In the genomic region with DNA sequence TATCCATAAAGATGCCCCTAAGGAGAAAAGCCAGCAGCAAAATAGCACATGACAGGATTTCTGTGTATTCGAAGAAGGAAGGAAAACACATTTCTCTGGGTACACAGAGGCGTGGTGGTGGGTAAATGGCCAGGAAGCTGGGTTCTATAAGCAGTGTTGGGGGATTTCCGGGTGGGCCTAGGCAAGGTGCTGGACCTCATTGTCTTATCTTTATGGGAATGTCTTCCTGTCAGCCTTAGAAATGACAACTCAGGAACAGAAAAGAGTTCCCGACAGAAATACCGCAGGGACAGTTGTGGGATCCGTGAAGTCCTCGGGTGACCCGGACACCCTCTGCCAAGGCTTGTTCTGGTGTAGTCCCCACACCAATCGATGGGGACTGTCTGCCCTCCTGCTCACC, we compare ENCODE assay signal across 26 mouse cellular contexts. TPM values are rescaled to one million over a fixed set of nuclear protein-coding genes. Genes with fewer than 3 reads are reported as not detected.
A peak's percentile ranks its signal among the peaks of the same experiment; 100 is the strongest.
DNase-seq lines count a peak whose midpoint lies in the region; ATAC-seq and TF ChIP-seq lines count a peak whose summit lies in the region.
"Had no signal": no experiment of that assay in that cellular context is flagged by ENCODE, and none has a peak within 500 bp of the region (broad histone marks: within the 10 kb centered on the region; RNA-seq: fewer than 3 reads in every experiment).

No protein-coding gene starts in this region.

- 85% methylated on average over 9 of the region's 9 CpGs for WGBS in heart, embryonic 11.5 days (ENCODE audit: insufficient replicate concordance)
- WGBS in liver, postnatal 0 days (ENCODE audit: insufficient replicate concordance): 82% methylated on average over 9 of the region's 9 CpGs

- ATAC-seq in heart, embryonic 11.5 days (replicated peaks; ENCODE audit: insufficient number of reproducible peaks, low FRiP score, low TSS enrichment): no peak
- no peak for ATAC-seq in liver, postnatal 0 days
- ATAC-seq: activated CD4-positive, CD25-positive, alpha-beta regulatory T cell, adult 4 months; forebrain, embryonic 15.5 days had no signal

- no peak overlapping the region for H3K4me2 ChIP-seq in heart, embryonic 11.5 days
- no peak overlapping the region for H3K4me2 ChIP-seq in liver, postnatal 0 days (ENCODE audit: low read depth, low read length)
- H3K4me2 ChIP-seq: embryonic facial prominence, embryonic 13.5 days; forebrain, embryonic 12.5 days; forebrain, embryonic 15.5 days; heart, embryonic 13.5 days; hindbrain, embryonic 12.5 days; hindbrain, embryonic 15.5 days had no signal

- H3K36me3 ChIP-seq in heart, embryonic 11.5 days (ENCODE audit: control insufficient read depth, insufficient read depth, low read length): peaks cover 39% of the 10 kb centered on the region
- peaks cover 83% of the 10 kb centered on the region for H3K36me3 ChIP-seq in liver, postnatal 0 days (replicated peaks; ENCODE audit: insufficient read depth, low read length)

- H3K4me1 ChIP-seq in heart, embryonic 11.5 days (ENCODE audit: control insufficient read depth, insufficient read depth, low read length): no peaks in the 10 kb centered on the region
- no peaks in the 10 kb centered on the region for H3K4me1 ChIP-seq in brown adipose tissue, adult 24 weeks (ENCODE audit: control insufficient read depth, insufficient read depth, insufficient read length, low read length)
- H3K4me1 ChIP-seq in liver, postnatal 0 days (ENCODE audit: insufficient read depth): no peaks in the 10 kb centered on the region
- H3K4me1 ChIP-seq: embryonic facial prominence, embryonic 13.5 days; forebrain, embryonic 12.5 days; forebrain, embryonic 15.5 days; heart, embryonic 13.5 days; hindbrain, embryonic 12.5 days; hindbrain, embryonic 15.5 days had no signal

- H3K27me3 ChIP-seq in heart, embryonic 11.5 days (ENCODE audit: control insufficient read depth, insufficient read depth, low read length): no peaks in the 10 kb centered on the region
- H3K27me3 ChIP-seq in liver, postnatal 0 days (ENCODE audit: insufficient read depth, low read length): no peaks in the 10 kb centered on the region
- H3K27me3 ChIP-seq: embryonic facial prominence, embryonic 13.5 days; forebrain, embryonic 12.5 days; forebrain, embryonic 15.5 days; heart, embryonic 13.5 days; hindbrain, embryonic 12.5 days; hindbrain, embryonic 15.5 days had no signal

- H3K27ac ChIP-seq in heart, embryonic 11.5 days (ENCODE audit: low read depth, low read length): no peak overlapping the region
- 0 out of 2 replicates have a peak overlapping the region, but pooled peaks have one; percentile 28 for H3K27ac ChIP-seq in brown adipose tissue, adult 24 weeks (replicated peaks; ENCODE audit: low read depth, low read length)
- H3K27ac ChIP-seq in liver, postnatal 0 days (ENCODE audit: low read depth): no peak overlapping the region
- H3K27ac ChIP-seq: embryonic facial prominence, embryonic 10.5 days; embryonic facial prominence, embryonic 13.5 days; forebrain, embryonic 12.5 days; forebrain, embryonic 15.5 days; heart, embryonic 13.5 days; hindbrain, embryonic 12.5 days; hindbrain, embryonic 15.5 days had no signal

- H3K9me3 ChIP-seq in heart, embryonic 11.5 days (replicated peaks; ENCODE audit: control insufficient read depth, low read length): peaks cover 5% of the 10 kb centered on the region; the same call in 1 of the 2 replicates
- H3K9me3 ChIP-seq in liver, postnatal 0 days (ENCODE audit: low read length): peaks cover 3% of the 10 kb centered on the region; the same call in 1 of the 2 replicates
- H3K9me3 ChIP-seq: forebrain, embryonic 12.5 days; forebrain, embryonic 15.5 days; hindbrain, embryonic 15.5 days had no signal

- no peak for TF ChIP-seq EP300 in liver, postnatal 0 days (IDR thresholded peaks at IDR 0.05; ENCODE audit: low read depth)

- peak; percentile 94 for DNase-seq in heart, adult 11 months
- peak; percentile 34 for DNase-seq in kidney, postnatal 14 days
- no peak for DNase-seq in kidney, adult 11 months
- peak; percentile 22 for DNase-seq in lung, postnatal 14 days
- DNase-seq in adrenal gland, postnatal 25 days: no peak
- DNase-seq in liver, postnatal 0 days: no peak
- DNase-seq: adrenal gland, adult 8-10 months; adrenal gland, postnatal 36 days; cerebellum, adult 11 months; cerebellum, adult 2 months; cerebellum, postnatal 10 days; cerebellum, postnatal 36 days; embryo, embryonic 11 days; gastrocnemius, postnatal 10 days; gastrocnemius, postnatal 36 days had no signal

- no peak overlapping the region for H3K4me3 ChIP-seq in heart, embryonic 11.5 days (ENCODE audit: low read depth, low read length)
- no peak overlapping the region for H3K4me3 ChIP-seq in brown adipose tissue, adult 24 weeks (ENCODE audit: insufficient read depth, low read depth, low read length)
- H3K4me3 ChIP-seq in liver, postnatal 0 days (ENCODE audit: low read depth, low read length): no peak overlapping the region
- H3K4me3 ChIP-seq: embryonic facial prominence, embryonic 10.5 days; embryonic facial prominence, embryonic 13.5 days; erythroblast, embryonic 14.5 days; forebrain, embryonic 12.5 days; forebrain, embryonic 15.5 days; heart, embryonic 13.5 days; hindbrain, embryonic 12.5 days; hindbrain, embryonic 15.5 days had no signal

- H3K9ac ChIP-seq in heart, embryonic 11.5 days (ENCODE audit: low read depth, low read length): no peak overlapping the region
- no peak overlapping the region for H3K9ac ChIP-seq in liver, postnatal 0 days (replicated peaks)
- H3K9ac ChIP-seq: embryonic facial prominence, embryonic 13.5 days; forebrain, embryonic 12.5 days; forebrain, embryonic 15.5 days; heart, embryonic 13.5 days; hindbrain, embryonic 12.5 days; hindbrain, embryonic 15.5 days had no signal

- TF ChIP-seq CTCF in liver, postnatal 0 days (IDR thresholded peaks at IDR 0.05; ENCODE audit: low read depth): no peak

RNA-seq across cellular contexts. Expression of gene Scarb1, which starts 42.7 kb away (rescaled TPM):
- 57.1 and 67.0 TPM in 2 replicates for polyA plus RNA-seq in heart, embryonic 11.5 days (2014; fragmentation: Nextera tagmentation; extraction: Ambion mirVana)
- polyA plus RNA-seq in brown adipose tissue, adult 24 weeks (2012; ENCODE audit: insufficient read depth, insufficient read length, missing spikeins): 18.6 and 30.7 TPM in 2 replicates
- total RNA-seq in adrenal gland, postnatal 25 days (2021): 1,988 and 2,596 TPM in 2 replicates
- 105 and 109 TPM in 2 replicates for polyA plus RNA-seq in liver, postnatal 0 days (2015; fragmentation: Nextera tagmentation; extraction: Ambion mirVana)

Comparison
In these comparisons a context has a peak if more than half of its experiments do, and no peak if none do; other contexts are left out.
1. DNase-seq: peak in heart, adult 11 months (single experiment), kidney, postnatal 14 days (single experiment) and lung, postnatal 14 days (single experiment); none in kidney, adult 11 months (single experiment), adrenal gland, postnatal 25 days (single experiment) and liver, postnatal 0 days (single experiment).